Mouse (Mus musculus) left cerebral cortex, adult 8-10 months (tissue): ENCODE results near the gene Obsl1. TPM values are rescaled to one million over a fixed set of nuclear protein-coding genes. Genes with fewer than 3 reads are reported as not detected.

Source experiments
- DNase-seq, 2 experiments: peaks; one replicate each; pipeline ENCODE4 v3.0.0; 2022; ENCODE audit warnings: low spot score in 2 of 2
- total RNA-seq, 4 experiments: library from RNA; stranded (reverse); gene quantifications; 2 replicates each; pipeline ENCODE4 v1.2.4; 2022

The Obsl1 gene
- total RNA-seq, 4 experiments from 2014 or later, result 25.9 to 30.7 (median 28.7) TPM

GRCm38 (mm10) chr1:75519576-75519975, 13.3 kb upstream of the Obsl1 start:
- DNase-seq, result no peak

GRCm38 (mm10) chr1:75518427-75518826, 12.2 kb upstream of the Obsl1 start:
- no peak for DNase-seq

- DNase-seq, result no peak
Observed at GRCm38 (mm10) chr1:75517984-75518383, 11.7 kb upstream of the Obsl1 start.

DNA sequence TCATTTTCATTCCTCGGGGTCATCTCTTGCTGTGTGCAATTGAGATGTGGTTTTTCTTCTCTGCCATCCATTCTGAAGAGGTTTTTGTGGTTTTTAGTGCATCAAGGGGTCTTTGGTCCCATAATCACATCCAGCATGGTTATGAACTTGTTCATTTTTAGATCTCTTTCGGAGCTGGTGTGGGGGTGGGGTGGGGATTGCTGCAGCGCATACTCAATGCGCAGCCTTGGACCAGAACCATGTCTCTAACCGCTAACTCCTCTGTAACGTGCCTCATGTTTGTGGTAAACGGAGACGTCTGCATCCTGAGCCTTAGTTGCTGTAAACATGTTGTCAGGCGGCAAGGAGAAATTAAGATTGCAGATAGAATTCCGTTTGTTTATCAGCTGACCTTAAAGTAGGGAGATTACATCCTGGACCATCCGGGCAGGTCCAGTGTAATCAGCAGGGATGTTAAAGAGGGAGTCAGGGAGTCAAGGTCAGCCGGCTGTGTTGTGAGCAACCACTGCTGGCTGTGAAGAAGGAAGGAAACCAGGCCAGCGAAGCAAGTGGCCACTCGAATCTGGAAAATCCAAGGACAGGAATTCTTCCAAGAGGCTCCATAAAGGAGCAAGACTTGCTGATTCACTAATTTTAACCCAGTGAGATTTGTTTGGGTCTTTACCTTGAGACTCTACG, 10.6 kb upstream of the Obsl1 start:
- no peak for DNase-seq

DNA sequence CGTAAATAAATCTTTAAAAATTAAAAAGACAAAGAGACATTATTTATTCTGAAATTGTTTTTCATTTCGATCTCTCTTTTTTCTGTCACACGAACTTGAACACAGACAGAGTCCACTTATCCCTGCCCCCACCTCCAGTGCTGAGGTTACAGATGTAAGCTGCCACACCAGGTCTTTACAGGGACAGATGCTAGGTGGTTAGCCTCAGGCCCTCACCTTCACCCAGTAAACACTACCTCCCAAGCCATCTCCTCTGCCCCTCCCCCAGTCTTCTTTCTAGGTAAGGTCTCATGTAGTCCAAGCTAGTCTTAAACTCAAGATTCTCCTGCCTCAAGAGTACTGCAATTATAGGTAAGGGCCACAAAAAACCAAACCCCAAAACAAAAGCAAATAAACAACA, 6.3 kb upstream of the Obsl1 start:
- no peak for DNase-seq

- DNase-seq, result no peak
Observed at GRCm38 (mm10) chr1:75511437-75512210, 5.4 kb upstream of the Obsl1 start.

DNA sequence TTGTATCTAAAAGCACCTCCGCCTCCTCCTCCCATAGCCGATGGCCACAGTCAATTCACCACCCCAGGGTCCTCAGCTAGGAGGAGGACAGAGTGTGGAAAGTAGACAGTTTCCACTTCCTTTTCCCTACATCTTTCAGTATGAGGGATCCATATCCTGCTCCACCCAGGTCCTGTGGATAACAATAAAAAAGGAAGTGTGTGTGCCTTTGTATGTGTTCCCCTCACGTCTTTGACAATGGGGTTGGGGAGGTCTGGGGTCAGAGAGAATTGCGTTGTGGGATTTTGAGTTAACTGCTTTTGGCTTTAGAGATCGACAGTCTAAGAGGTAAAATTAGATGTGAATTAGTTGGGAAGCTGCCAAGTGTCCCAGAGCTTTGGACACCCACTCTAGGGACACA, 3.9 kb upstream of the Obsl1 start:
- DNase-seq, result no peak

DNA sequence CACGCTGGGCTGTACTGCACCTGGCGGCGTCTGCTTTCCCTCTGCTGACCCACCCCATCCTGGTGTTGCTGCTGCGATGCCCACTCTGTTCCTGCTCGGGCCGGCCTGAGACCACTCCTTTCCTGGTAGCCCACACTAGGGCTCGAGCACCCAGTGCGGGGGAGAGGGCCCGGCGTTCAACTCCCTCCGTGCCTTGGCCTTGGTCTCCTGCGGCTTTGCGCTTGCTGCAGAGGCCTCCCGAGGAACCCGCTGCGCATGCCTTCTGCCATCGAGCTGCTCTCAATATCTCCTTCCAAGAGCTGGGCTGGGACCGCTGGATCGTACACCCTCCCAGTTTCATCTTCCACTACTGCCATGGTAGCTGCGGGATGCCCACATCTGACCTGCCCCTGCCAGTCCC, 3.3 kb upstream of the Obsl1 start:
- no peak for DNase-seq

- DNase-seq, result no peak
Observed at GRCm38 (mm10) chr1:75507006-75507405, 754 bp upstream of the Obsl1 start, which contains the start of gene Inha. TSS of gene Inha (plus strand) at chr1:75507077.

DNA sequence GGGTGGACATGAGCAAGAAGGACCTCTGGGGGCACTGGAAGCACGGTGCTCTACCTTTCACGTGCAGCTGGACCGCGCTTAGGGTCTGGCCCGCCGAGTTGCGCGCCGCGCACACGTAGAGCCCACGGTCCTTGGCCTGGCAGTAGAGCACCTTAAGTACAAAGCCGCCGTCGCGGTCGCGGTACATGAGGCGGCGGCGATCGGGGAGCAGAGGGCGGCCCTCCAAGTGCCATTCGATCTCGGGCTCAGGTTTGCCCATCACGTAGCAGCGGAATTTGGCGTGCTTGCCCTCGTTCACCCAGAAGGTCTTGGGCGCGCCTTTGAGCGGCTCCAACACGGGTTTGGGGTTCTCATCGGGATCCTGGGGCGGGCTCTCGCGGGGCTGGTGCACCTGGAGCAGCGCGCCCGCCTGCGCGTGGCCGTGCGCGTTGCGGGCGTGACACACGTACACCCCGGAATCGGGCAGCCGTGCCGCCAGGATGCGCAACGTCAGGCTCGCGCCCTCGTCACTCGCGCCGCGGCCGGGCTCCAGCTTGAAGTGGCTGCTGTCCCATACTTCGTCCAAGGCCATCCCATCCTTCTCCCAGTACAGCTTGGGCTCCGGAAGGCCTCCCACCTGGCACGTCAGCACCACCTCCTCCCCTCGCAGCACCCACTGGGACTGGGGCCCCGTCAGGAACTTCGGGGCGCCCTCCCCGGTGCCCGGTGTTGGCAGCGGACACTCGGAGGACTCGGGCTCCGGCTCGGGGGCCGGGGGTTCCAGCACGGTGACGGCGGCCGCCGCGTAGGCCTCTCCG, 895 bp downstream of the Obsl1 start:
- peak; percentile 70 to 84 for DNase-seq

- no peak for DNase-seq
Observed at GRCm38 (mm10) chr1:75504256-75505045, 1.8 kb downstream of the Obsl1 start.

DNA sequence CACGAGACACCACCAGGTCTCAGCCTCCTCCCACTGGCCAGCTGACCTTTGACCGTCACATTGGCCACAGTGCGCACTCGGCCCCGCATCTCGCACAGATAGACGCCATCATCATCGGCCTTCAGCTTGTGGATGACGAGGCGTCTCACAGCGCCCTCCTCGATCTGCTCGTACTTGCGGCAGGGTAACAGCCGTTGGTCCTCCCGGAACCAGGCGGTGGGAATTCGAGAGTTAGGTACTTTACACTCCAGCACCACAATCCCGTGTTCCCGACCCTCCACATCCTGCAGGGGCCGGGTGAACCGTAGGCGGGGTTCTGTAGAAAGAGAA, 2.6 kb downstream of the Obsl1 start:
- DNase-seq, result no peak

DNA sequence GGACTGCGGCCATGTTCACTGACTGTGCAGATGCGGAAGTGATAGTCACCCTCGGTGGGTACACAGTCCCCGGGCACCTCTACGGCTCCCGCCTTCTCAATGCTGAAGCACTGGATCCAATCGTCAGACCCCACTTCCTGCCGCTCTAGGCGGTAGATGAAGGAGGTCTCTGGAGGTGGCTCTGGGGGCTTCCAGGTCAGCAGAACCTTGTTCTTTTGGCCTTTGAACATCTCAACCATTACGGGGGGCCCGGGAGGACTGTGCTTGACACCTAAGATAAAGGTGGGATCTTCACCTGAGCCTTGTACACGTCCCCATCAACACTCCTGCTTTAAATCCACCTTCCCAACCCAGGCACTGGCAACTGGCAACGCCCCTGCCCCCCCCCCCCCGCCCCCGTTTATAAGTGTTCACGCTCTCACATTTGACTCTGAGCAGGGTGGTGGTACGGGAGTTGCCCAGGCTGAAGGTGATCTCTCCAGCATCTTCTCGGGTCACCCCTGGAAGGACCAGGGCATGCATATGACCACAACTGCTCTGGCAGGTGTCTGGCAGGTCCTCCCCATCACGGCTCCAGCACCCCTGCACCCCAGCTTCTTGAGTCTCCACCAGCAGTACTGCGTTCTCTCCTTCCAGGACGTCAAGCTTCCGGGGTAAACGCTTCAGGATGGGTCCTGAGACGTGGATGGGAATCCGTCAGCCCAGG, 3.2 kb downstream of the Obsl1 start:
- no peak for DNase-seq

DNA sequence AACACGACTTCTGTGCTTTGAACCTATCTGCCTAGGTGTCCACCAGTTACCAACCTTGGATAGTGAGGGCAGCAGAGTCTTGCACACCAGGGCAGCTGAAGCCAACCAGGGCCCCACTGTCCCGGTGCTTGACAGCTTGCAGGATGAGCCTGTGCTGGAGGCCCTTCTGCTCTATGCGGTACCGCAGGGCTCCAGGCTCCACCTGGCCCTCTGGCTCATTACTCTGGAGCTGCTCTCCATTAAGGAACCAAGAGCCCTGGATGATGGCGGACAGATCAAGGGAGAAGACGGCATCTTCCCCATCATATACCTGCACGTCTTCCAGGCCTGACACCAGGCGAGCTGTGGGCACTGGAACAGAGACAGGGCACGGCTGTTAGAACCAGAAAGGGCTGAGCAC, 4.3 kb downstream of the Obsl1 start:
- no peak for DNase-seq

- DNase-seq, result no peak
Observed at GRCm38 (mm10) chr1:75499441-75499840, 6.8 kb downstream of the Obsl1 start.

DNA sequence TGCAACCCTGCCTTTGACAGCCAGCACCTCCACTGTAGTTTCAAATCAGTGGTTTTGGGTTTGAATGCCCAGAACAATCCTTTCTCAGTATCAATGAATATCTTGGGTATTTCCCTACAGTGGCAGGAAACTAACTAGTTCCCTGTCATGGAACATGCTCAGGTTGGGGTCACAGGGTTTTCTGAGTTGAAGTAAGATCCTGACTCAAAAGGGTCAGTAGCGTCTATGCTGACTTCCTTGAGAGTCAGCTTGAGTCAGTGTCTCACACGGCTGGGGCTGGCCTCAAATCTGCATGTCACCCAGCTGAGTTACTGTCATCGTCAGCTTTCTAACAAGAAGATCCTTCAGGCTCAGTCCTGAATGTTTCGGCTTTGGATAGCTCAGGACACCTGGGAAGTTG, 7.4 kb downstream of the Obsl1 start:
- no peak for DNase-seq

GRCm38 (mm10) chr1:75494878-75495548, 11.2 kb downstream of the Obsl1 start:
- no peak for DNase-seq

GRCm38 (mm10) chr1:75492579-75493170, 13.6 kb downstream of the Obsl1 start:
- DNase-seq, result no peak

GRCm38 (mm10) chr1:75490785-75491551, 15.3 kb downstream of the Obsl1 start:
- no peak for DNase-seq
